Mouse (Mus musculus) gastrocnemius, postnatal 10 days (tissue): ENCODE data around the gene Vmn2r30. TPM values are rescaled to one million over a fixed set of nuclear protein-coding genes. Genes with fewer than 3 reads are reported as not detected.
"Not testable (repeated sequence)": the region's sequence is repeated elsewhere in the genome, so short reads cannot be mapped to it uniquely, and the experiment has no call there.

Experiments used
- DNase-seq: peaks from one replicate; pipeline ENCODE4 v3.0.0; 2021; ENCODE audit warnings: mixed read lengths
- long read RNA-seq, 2 experiments: library from polyadenylated mRNA; stranded (forward); transcript quantifications; one replicate each; pipeline ENCODE4 v2.0.0; 2021
- microRNA-seq, 2 experiments: library from miRNA; unstranded; fragments of <30 nt; microRNA quantifications; one replicate each; pipeline ENCODE4 v1.2.0; 2021
- total RNA-seq, 2 experiments: library from RNA; stranded (reverse); gene quantifications; 2 replicates each; pipeline ENCODE4 v1.2.3; 2021

The Vmn2r30 gene
- not detected for total RNA-seq
- long read RNA-seq, experiment 1 = 0 reads
- long read RNA-seq, experiment 2 = 0 reads

GRCm38 (mm10) chr7:7337509-7337908, at the start of gene Vmn2r30:
Gene Vmn2r30, minus strand, starts transcription at chr7:7337609.
- not testable (repeated sequence) for DNase-seq

GRCm38 (mm10) chr7:7374431-7374830, 37.0 kb upstream of the Vmn2r30 start, which contains the start of gene Gm45783:
Gene Gm45783, minus strand, starts transcription at chr7:7374573.
- not testable (repeated sequence) for DNase-seq

- peak; percentile 36 for DNase-seq
Measured at GRCm38 (mm10) chr7:7295595-7295994, 41.8 kb downstream of the Vmn2r30 start.

GRCm38 (mm10) chr7:7281383-7281782, 56.0 kb downstream of the Vmn2r30 start:
- DNase-seq = no peak

GRCm38 (mm10) chr7:7277966-7278567, 59.3 kb downstream of the Vmn2r30 start, which contains the start of gene Gm45844:
Gene Gm45844, minus strand, starts transcription at chr7:7278289.
- DNase-seq = peak; percentile 86

- not testable (repeated sequence) for DNase-seq
Measured at GRCm38 (mm10) chr7:7277556-7277955, 59.9 kb downstream of the Vmn2r30 start.

Small RNA genes lying within 50 kb of the gene (microRNA-seq; reads per million reads assigned to microRNA genes)
- 0 to 1.8 reads per million in 2 experiments for gene Mir5620

Other genes with a start within 250 kb of the Vmn2r30 start
- gene Zfp954, start 216.1 kb downstream of the Vmn2r30 start, total RNA-seq = 1 to 10 TPM; 2.7 to 3.2 TPM
- gene Zfp773, start 200.9 kb downstream of the Vmn2r30 start, total RNA-seq = under 1 TPM; 0.16 to 0.21 TPM
- gene Zfp418, start 166.3 kb downstream of the Vmn2r30 start, total RNA-seq = 1 to 10 TPM; 1.1 to 1.6 TPM
- 1 to 10 TPM; 1.9 to 2.5 TPM for gene Zfp772, start 127.6 kb downstream of the Vmn2r30 start, total RNA-seq
- under 1 TPM in 1 of 2 experiments, not detected in 1; 0.23 TPM for gene Vmn2r29, start 90.3 kb downstream of the Vmn2r30 start, total RNA-seq
- gene Gm45844, start 59.3 kb downstream of the Vmn2r30 start, total RNA-seq = 1 to 10 TPM in 1 of 2 experiments, under 1 TPM in 1; 0.31 to 2.1 TPM
- gene Clcn4, start 36.8 kb downstream of the Vmn2r30 start, total RNA-seq = 10 to 100 TPM; 23.4 to 26.8 TPM
- gene Gm45783, start 37.0 kb upstream of the Vmn2r30 start, total RNA-seq = not detected
- gene Vmn2r31, start 62.1 kb upstream of the Vmn2r30 start, total RNA-seq = not detected
- not detected for gene Vmn2r32, start 142.4 kb upstream of the Vmn2r30 start, total RNA-seq
- not detected for gene Vmn2r33, start 229.2 kb upstream of the Vmn2r30 start, total RNA-seq